Mouse (Mus musculus) stomach, embryonic 16.5 days (tissue): ENCODE data around the gene Tex9. TPM values are rescaled to one million over a fixed set of nuclear protein-coding genes. Genes with fewer than 3 reads are reported as not detected.

Experiments
- ATAC-seq: fragments of 200-750 bp; cut with Nextera tagmentation; 2 replicates; pipeline ENCODE4 v1.8.0; 2017; ENCODE audit warnings: moderate number of reproducible peaks, moderate TSS enrichment; ENCODE audit not compliant: insufficient read depth, low FRiP score
- H3K27ac ChIP-seq: fragments of 300-500 bp; sonication (generic); 2 replicates; pipeline ENCODE4 v1.5.1; 2014; ENCODE audit warnings: low read length
- H3K27me3 ChIP-seq: fragments of 300-500 bp; sonication (generic); 2 replicates; pipeline ENCODE4 v1.6.1; 2014; ENCODE audit warnings: low read length, control low read depth, mixed read lengths; ENCODE audit not compliant: control insufficient read depth, insufficient read depth
- H3K36me3 ChIP-seq: fragments of 300-500 bp; sonication (generic); 2 replicates; pipeline ENCODE4 v1.6.1; 2014; ENCODE audit warnings: low read length; ENCODE audit not compliant: control insufficient read depth, insufficient read depth
- H3K4me1 ChIP-seq: fragments of 300-500 bp; sonication (generic); 2 replicates; pipeline ENCODE4 v1.6.1; 2014; ENCODE audit warnings: low read length, control low read depth, mixed read lengths; ENCODE audit not compliant: control insufficient read depth, insufficient read depth
- H3K4me2 ChIP-seq: fragments of 300-500 bp; sonication (generic); 2 replicates; pipeline ENCODE4 v1.6.1; 2014; ENCODE audit warnings: low read depth, low read length, mixed read lengths
- H3K4me3 ChIP-seq: fragments of 300-500 bp; sonication (generic); replicated peaks from 2 replicates; pipeline ENCODE4 v1.5.1; 2014; ENCODE audit warnings: mild to moderate bottlenecking, low read length
- H3K9ac ChIP-seq: fragments of 300-500 bp; sonication (generic); 2 replicates; pipeline ENCODE4 v1.6.1; 2014; ENCODE audit warnings: low read length
- H3K9me3 ChIP-seq: fragments of 300-500 bp; sonication (generic); replicated peaks from 2 replicates; pipeline ENCODE4 v1.6.1; 2016; ENCODE audit warnings: low read length, control low read depth; ENCODE audit not compliant: control insufficient read depth
- WGBS: fragments of 180-500 bp; shearing (Covaris S2); extraction: QIAGEN DNeasy Blood & Tissue Kit; methylation state at CpG from one replicate; pipeline ENCODE4 v1.1.7; 2014; 5-methylcytosine and 5-hydroxymethylcytosine counted together
- polyA plus RNA-seq: library from polyadenylated mRNA; unstranded; fragments of >200 nt; fragmentation: Nextera tagmentation; extraction: Ambion mirVana; gene quantifications from 2 replicates; pipeline ENCODE4 v1.2.1, GENCODE M21; 2015

Tex9 gene
- polyA plus RNA-seq, 1 experiment from 2014 or later, result 19.2 TPM

DNA sequence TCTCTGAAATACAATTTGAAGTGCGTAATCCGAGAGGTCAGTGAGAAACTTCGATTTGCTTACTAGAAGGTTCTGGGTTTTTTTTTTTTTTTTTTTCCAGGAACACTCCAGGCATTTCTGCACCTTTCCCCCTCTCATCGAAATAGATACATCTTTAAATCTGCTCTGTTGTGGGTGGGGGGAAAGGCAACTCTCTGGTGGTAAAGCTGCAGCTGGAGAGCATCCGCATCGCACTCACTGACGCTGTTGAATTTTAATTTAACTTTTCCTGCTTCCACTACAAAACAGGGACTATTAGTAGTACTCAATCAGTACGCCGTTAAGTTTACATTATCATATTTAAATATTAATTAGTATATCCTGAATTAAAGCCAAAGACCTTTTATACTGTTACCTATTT, 53.3 kb downstream of the Tex9 start:
- Histone ChIP-seq H3K4me3 (peak overlapping the region; percentile 81), H3K9me3 (no peaks in the 10 kb centered on the region), H3K4me2 (peak overlapping the region; percentile 95), H3K4me1 (peaks cover 9% of the 10 kb centered on the region; the same call in 1 of the 2 replicates), H3K36me3 (no peaks in the 10 kb centered on the region), H3K27ac (peak overlapping the region; percentile 38; the same call in 1 of the 2 replicates), H3K9ac (peak overlapping the region; percentile 79), H3K27me3 (no peaks in the 10 kb centered on the region; the same call in 1 of the 2 replicates)
- WGBS, result 2% methylated on average over 9 of the region's 9 CpGs
- ATAC-seq, result no peak

DNA sequence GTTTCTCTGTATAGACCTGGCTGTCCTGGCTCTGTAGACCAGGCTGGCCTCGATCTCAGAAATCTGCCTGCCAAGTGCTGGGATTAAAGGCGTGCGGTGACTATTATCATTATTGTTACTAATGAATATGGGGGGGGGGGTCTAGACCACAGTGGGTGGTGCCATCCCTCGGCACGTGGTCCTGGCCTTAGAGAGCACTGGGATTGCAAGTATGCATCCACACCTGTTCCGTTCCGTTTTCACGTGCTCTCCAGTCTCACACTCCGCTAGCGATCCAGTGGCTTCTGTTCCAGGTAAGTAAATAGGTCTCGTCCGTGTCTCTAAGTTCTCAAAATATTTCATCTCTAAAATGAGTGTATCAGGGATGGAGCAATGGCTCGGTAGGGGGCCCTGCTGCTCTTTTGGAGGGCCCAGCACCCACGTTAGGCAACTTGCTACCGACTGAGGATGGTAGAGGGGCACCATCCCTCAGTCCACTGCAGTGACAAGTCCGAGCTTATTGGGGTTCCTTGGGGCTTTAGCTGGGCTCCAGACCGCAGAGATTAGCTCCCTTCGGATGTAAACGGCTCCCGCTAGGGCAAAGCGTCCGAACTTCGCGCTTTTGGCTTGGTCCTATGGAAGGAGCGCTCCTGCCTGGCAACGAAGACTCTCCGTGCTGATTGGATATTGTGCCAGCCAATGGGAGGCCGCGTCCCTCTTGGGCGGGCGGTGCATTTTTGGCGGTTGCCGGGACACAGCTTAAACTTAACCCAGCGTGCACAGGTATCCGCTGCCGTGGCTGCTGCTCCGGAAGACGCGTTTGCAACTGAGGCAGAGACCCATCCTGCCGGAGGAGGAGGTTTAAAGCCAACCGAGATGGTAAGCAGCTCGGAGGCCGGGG, 54.0 kb downstream of the Tex9 start, which contains the start of gene Mns1:
TSS of gene Mns1 (plus strand) at position 190 of the 880 bp plus-strand sequence.
- peak; percentile 98 for ATAC-seq
- H3K36me3 ChIP-seq, result no peaks in the 10 kb centered on the region
- H3K4me3 ChIP-seq, result peak within 1 kb of the TSS; percentile 81
- peak within 1 kb of the TSS; percentile 95 for H3K4me2 ChIP-seq
- H3K4me1 ChIP-seq, result peaks cover 9% of the 10 kb centered on the region; the same call in 1 of the 2 replicates
- no peaks in the 10 kb centered on the region; the same call in 1 of the 2 replicates for H3K27me3 ChIP-seq
- H3K9ac ChIP-seq, result peak within 1 kb of the TSS; percentile 79
- H3K9me3 ChIP-seq, result no peaks in the 10 kb centered on the region
- peak within 1 kb of the TSS; percentile 38; the same call in 1 of the 2 replicates for H3K27ac ChIP-seq
- WGBS, result 2% methylated on average over 43 of the region's 43 CpGs

DNA sequence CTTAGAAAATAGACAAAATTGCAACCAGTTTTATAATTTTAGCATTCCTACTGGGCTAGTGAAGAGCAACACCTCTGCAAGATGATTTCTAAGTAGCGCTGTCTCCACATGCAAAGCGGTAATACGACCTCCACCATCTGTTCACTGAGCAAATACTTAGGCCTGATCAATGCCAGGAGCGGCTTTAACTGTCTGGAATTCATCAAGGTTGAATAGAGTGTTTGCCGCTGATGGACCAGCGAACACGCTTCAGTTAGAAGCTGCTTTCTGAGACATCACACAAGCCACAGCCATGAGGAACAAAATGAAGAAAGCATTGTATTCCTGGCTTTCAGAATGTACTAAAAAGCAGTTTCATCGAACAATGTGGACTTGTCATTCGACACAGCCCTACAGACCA, 57.1 kb downstream of the Tex9 start:
- H3K27me3 ChIP-seq, result no peaks in the 10 kb centered on the region; the same call in 1 of the 2 replicates
- H3K9me3 ChIP-seq, result no peaks in the 10 kb centered on the region
- no peak overlapping the region for H3K4me3 ChIP-seq
- H3K9ac ChIP-seq, result no peak overlapping the region
- ATAC-seq, result no peak
- 62% methylated on average over 9 of the region's 9 CpGs for WGBS
- no peak overlapping the region for H3K27ac ChIP-seq
- peaks cover 9% of the 10 kb centered on the region; the same call in 1 of the 2 replicates for H3K4me1 ChIP-seq
- no peak overlapping the region for H3K4me2 ChIP-seq
- H3K36me3 ChIP-seq, result no peaks in the 10 kb centered on the region

- Histone ChIP-seq H3K9me3 (no peaks in the 10 kb centered on the region), H3K4me3 (no peak overlapping the region), H3K27ac (no peak overlapping the region), H3K4me1 (no peaks in the 10 kb centered on the region), H3K27me3 (no peaks in the 10 kb centered on the region), H3K36me3 (no peaks in the 10 kb centered on the region), H3K9ac (no peak overlapping the region), H3K4me2 (no peak overlapping the region)
- 55% methylated on average over 4 of the region's 4 CpGs for WGBS
- ATAC-seq, result no peak
Observed at GRCm38 (mm10) chr9:72427861-72428260, 64.2 kb downstream of the Tex9 start.

DNA sequence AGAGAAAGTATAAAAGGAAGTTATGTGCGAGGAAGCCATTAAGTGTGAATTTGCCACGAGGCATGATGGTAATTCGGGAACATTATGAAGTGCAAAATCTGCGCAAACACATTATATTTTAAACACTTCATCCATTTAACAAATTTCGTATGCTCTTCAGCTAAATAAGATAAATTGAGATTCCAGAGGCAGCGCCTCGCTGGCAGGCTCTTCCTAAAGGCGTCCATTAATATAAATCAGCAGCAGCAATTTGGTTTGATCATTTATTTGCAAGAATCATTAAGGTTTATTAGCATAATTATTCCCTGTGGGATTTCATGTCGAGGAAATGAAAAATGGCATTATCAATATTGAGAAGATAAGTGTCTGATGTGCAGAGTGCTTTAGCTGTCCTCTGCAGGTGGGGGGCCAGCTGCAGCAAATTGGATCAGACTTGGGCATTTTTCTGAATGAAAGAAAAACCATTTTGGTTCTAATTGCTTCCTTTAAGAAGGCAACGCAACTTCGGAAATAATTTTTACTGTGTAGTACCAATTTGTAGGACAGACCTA, 66.6 kb downstream of the Tex9 start:
- H3K36me3 ChIP-seq, result no peaks in the 10 kb centered on the region
- peaks cover 18% of the 10 kb centered on the region for H3K4me1 ChIP-seq
- no peak overlapping the region for H3K4me2 ChIP-seq
- H3K9me3 ChIP-seq, result no peaks in the 10 kb centered on the region
- 51% methylated on average over 11 of the region's 11 CpGs for WGBS
- no peak overlapping the region for H3K27ac ChIP-seq
- H3K4me3 ChIP-seq, result no peak overlapping the region
- H3K27me3 ChIP-seq, result no peaks in the 10 kb centered on the region
- no peak for ATAC-seq
- no peak overlapping the region for H3K9ac ChIP-seq

- Histone ChIP-seq H3K4me3 (no peak overlapping the region), H3K4me2 (no peak overlapping the region), H3K4me1 (peaks cover 18% of the 10 kb centered on the region), H3K27ac (no peak overlapping the region), H3K36me3 (no peaks in the 10 kb centered on the region), H3K9me3 (no peaks in the 10 kb centered on the region), H3K9ac (no peak overlapping the region), H3K27me3 (no peaks in the 10 kb centered on the region)
- ATAC-seq, result no peak
- WGBS, result 78% methylated on average over 2 of the region's 2 CpGs
Observed at GRCm38 (mm10) chr9:72422753-72423152, 69.3 kb downstream of the Tex9 start.

- Histone ChIP-seq H3K27me3 (no peaks in the 10 kb centered on the region), H3K4me3 (no peak overlapping the region), H3K27ac (peak overlapping the region; percentile 35; the same call in 1 of the 2 replicates), H3K4me2 (no peak overlapping the region), H3K9ac (no peak overlapping the region), H3K36me3 (no peaks in the 10 kb centered on the region), H3K9me3 (no peaks in the 10 kb centered on the region), H3K4me1 (peaks cover 18% of the 10 kb centered on the region)
- WGBS, result 56% methylated on average over 11 of the region's 11 CpGs
- no peak for ATAC-seq
Observed at GRCm38 (mm10) chr9:72422284-72422683, 69.7 kb downstream of the Tex9 start.

DNA sequence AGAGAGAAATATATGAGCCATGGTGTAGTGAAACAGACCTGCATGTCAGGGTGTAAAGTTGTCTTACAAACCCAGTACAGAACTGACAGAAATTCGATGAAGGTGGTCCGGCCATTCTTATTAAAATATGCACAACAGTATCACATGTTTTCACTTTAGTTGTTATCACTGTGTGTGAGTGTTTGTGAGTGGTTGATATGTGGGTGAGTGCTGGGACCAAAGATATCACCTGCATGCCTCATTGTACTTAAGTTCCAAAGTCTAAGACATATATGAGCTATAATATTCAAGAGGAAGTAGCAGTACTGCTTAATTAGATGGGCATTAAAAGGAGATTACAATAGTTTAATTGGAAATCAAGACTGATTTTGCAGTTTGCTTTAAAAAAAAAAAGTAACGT, 71.5 kb downstream of the Tex9 start:
- no peak overlapping the region for H3K4me3 ChIP-seq
- ATAC-seq, result no peak

DNA sequence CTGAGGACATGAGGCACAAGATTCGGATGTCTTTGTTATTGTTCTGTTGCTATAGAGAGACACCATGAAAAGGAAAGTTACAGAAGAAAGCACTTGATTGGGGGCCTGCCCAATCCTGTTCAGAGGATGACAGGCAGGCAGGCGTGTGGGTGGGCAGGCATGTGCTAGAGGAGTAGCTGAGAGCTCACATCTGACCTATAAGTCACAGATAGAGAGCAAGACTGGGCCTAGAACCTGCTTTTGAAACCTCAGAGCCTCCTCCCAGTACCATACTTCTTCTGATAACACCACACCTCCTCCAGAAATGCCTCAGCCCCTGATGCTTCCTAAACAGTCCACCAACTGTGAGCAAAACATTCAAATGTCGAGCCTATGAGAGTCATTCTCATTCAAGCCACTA, 73.6 kb downstream of the Tex9 start:
- 85% methylated on average over 3 of the region's 3 CpGs for WGBS
- Histone ChIP-seq H3K4me1 (peaks cover 18% of the 10 kb centered on the region), H3K27ac (no peak overlapping the region), H3K4me3 (no peak overlapping the region), H3K4me2 (no peak overlapping the region), H3K27me3 (no peaks in the 10 kb centered on the region), H3K9me3 (no peaks in the 10 kb centered on the region), H3K36me3 (no peaks in the 10 kb centered on the region), H3K9ac (no peak overlapping the region)
- no peak for ATAC-seq

More for the DNA sequence above, 71.5 kb downstream of the Tex9 start:
- no peak overlapping the region for H3K27ac ChIP-seq
- no peaks in the 10 kb centered on the region for H3K9me3 ChIP-seq
- peaks cover 18% of the 10 kb centered on the region for H3K4me1 ChIP-seq
- 69% methylated on average over 3 of the region's 3 CpGs for WGBS
- H3K9ac ChIP-seq, result no peak overlapping the region
- H3K4me2 ChIP-seq, result no peak overlapping the region
- H3K36me3 ChIP-seq, result no peaks in the 10 kb centered on the region
- H3K27me3 ChIP-seq, result no peaks in the 10 kb centered on the region
